Mouse (Mus musculus) kidney, embryonic 15.5 days (tissue): ENCODE measurements around the gene Fermt3. TPM values are rescaled to one million over a fixed set of nuclear protein-coding genes. Genes with fewer than 3 reads are reported as not detected.

Experiments used
- ATAC-seq: fragments of 200-750 bp; cut with Nextera tagmentation; replicated peaks from 2 replicates; pipeline ENCODE4 v1.8.0; 2017; ENCODE audit warnings: moderate TSS enrichment; ENCODE audit not compliant: low FRiP score
- H3K27ac ChIP-seq: fragments of 300-500 bp; sonication (generic); 2 replicates; pipeline ENCODE4 v1.5.1; 2015; ENCODE audit warnings: mild to moderate bottlenecking, inconsistent platforms
- H3K27me3 ChIP-seq: fragments of 300-500 bp; sonication (generic); 2 replicates; pipeline ENCODE4 v1.6.1; 2015; ENCODE audit warnings: inconsistent platforms
- H3K36me3 ChIP-seq: fragments of 300-500 bp; sonication (generic); 2 replicates; pipeline ENCODE4 v1.6.1; 2015; ENCODE audit warnings: inconsistent platforms
- H3K4me1 ChIP-seq: fragments of 300-500 bp; sonication (generic); 2 replicates; pipeline ENCODE4 v1.6.1; 2015; ENCODE audit warnings: inconsistent platforms
- H3K4me2 ChIP-seq: fragments of 300-500 bp; sonication (generic); 2 replicates; pipeline ENCODE4 v1.6.1; 2015; ENCODE audit warnings: moderate library complexity, mild to moderate bottlenecking, inconsistent platforms
- H3K4me3 ChIP-seq: fragments of 300-500 bp; sonication (generic); replicated peaks from 2 replicates; pipeline ENCODE4 v1.5.1; 2015; ENCODE audit warnings: mild to moderate bottlenecking, inconsistent platforms
- H3K9ac ChIP-seq: fragments of 300-500 bp; sonication (generic); 2 replicates; pipeline ENCODE4 v1.6.1; 2015; ENCODE audit warnings: mild to moderate bottlenecking, inconsistent platforms
- H3K9me3 ChIP-seq: fragments of 300-500 bp; sonication (generic); replicated peaks from 2 replicates; pipeline ENCODE4 v1.6.1; 2016; ENCODE audit warnings: inconsistent platforms
- WGBS: fragments of 180-500 bp; shearing (Covaris S2); methylation state at CpG from one replicate; pipeline ENCODE4 v1.1.7; 2015; ENCODE audit warnings: mixed read lengths; 5-methylcytosine and 5-hydroxymethylcytosine counted together
- polyA plus RNA-seq: library from polyadenylated mRNA; unstranded; fragments of >200 nt; fragmentation: Nextera tagmentation; extraction: Ambion mirVana; gene quantifications from 2 replicates; pipeline ENCODE4 v1.2.1, GENCODE M21; 2015

The Fermt3 gene
- polyA plus RNA-seq, 1 experiment from 2014 or later = 8.3 TPM

DNA sequence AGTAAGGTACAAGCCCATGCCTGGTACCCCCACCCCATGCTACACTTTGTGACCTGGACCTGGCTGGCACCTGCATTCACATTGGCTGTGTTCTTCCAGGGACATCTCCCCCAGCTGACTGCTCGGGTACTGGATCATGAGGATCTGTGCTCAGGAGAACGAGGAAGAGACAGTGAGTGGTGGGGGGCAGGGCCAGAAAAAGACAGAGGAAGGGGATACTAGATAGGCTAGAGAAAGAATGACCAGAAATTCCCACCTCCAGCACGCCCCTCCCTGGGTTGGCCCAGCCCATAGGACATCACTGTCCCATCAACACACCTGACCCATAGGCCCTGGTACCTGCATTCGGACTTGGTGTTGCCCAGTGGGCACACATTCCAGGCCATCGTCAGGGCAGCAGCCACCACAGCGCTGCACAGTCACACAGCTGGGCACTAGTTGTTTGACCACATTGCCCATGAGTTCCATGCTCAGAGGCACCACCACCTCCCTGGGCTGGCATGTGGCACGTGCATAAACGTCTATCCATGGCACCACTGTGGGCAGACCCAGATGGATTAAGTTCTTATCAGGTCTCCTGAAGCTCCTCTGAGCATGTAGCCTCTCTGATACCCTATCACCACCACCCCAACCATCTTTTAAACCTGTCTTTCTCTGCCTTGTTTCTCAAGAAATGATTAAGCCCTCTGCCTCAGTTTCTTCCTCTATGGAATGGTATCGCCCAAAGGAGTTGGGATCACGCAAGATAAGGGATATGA lies 33.1 kb downstream of the Fermt3 start:
- H3K9ac ChIP-seq = peak overlapping the region; percentile 91
- peak overlapping the region; percentile 90; the same call in 1 of the 2 replicates for H3K27ac ChIP-seq
- WGBS = 77% methylated on average over 10 of the region's 10 CpGs
- no peaks in the 10 kb centered on the region for H3K27me3 ChIP-seq
- no peak for ATAC-seq
- peaks cover 39% of the 10 kb centered on the region for H3K36me3 ChIP-seq
- peaks cover 29% of the 10 kb centered on the region for H3K4me1 ChIP-seq
- no peaks in the 10 kb centered on the region for H3K9me3 ChIP-seq
- peak overlapping the region; percentile 92 for H3K4me2 ChIP-seq
- peak overlapping the region; percentile 82 for H3K4me3 ChIP-seq

- H3K27ac ChIP-seq = no peak overlapping the region
- peaks cover 33% of the 10 kb centered on the region for H3K4me1 ChIP-seq
- no peaks in the 10 kb centered on the region for H3K9me3 ChIP-seq
- 84% methylated on average over 19 of the region's 19 CpGs for WGBS
- no peaks in the 10 kb centered on the region for H3K27me3 ChIP-seq
- peaks cover 39% of the 10 kb centered on the region for H3K36me3 ChIP-seq
- no peak overlapping the region for H3K9ac ChIP-seq
- no peak overlapping the region for H3K4me2 ChIP-seq
- H3K4me3 ChIP-seq = no peak overlapping the region
- no peak for ATAC-seq
These were observed 34.0 kb downstream of the Fermt3 start for GRCm38 (mm10) chr19:6985300-6985699.

DNA sequence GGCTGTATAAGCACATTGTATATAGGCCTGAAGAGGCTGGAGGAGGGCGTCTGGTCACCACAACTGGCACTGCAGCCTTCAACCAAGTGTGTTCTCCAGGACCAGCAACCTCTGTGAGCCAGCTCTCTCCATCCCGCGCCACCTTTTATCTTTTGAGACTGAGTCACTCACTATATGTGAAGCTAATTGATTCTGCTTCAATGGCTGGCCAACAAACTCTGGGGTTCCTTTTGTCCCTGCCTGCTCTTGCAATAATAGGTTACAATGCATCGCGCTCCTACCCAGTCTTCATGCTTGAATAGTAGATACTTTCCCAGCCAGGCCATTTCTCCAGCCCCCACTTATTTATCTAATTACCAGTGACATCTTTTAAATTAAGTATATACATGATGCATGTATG lies 35.6 kb downstream of the Fermt3 start:
- Histone ChIP-seq H3K4me1 (peaks cover 39% of the 10 kb centered on the region), H3K4me3 (no peak overlapping the region), H3K9me3 (no peaks in the 10 kb centered on the region), H3K27me3 (no peaks in the 10 kb centered on the region), H3K36me3 (peaks cover 38% of the 10 kb centered on the region), H3K27ac (no peak overlapping the region), H3K9ac (no peak overlapping the region), H3K4me2 (no peak overlapping the region)
- no peak for ATAC-seq
- WGBS = 96% methylated on average over 5 of the region's 5 CpGs

DNA sequence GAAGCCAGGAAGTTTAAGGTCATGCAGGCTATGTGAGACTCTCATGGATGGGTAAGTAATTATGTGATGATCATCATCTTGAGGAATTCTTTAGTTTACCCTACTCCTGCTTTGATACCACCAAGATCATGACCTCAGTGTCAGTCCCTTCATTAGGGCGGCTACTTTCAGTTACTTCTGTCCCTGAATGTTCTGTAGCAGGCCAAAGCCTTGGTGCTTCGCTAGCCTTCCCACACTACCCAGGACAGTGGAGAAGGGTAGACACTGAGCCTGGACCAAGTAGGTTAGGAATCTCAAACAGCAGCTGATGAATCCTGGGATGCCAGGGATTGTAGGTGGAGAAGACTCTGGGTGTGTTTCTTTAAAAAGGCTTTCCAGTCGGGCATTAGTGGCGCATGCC lies 37.8 kb downstream of the Fermt3 start:
- peaks cover 47% of the 10 kb centered on the region for H3K4me1 ChIP-seq
- H3K9ac ChIP-seq = no peak overlapping the region
- 91% methylated on average over 4 of the region's 4 CpGs for WGBS
- H3K4me2 ChIP-seq = peak overlapping the region; percentile 84
- H3K27ac ChIP-seq = 0 out of 2 replicates have a peak overlapping the region, but pooled peaks have one; percentile 97
- no peak for ATAC-seq
- peaks cover 54% of the 10 kb centered on the region for H3K36me3 ChIP-seq
- H3K9me3 ChIP-seq = no peaks in the 10 kb centered on the region
- peak overlapping the region; percentile 83 for H3K4me3 ChIP-seq
- H3K27me3 ChIP-seq = no peaks in the 10 kb centered on the region

DNA sequence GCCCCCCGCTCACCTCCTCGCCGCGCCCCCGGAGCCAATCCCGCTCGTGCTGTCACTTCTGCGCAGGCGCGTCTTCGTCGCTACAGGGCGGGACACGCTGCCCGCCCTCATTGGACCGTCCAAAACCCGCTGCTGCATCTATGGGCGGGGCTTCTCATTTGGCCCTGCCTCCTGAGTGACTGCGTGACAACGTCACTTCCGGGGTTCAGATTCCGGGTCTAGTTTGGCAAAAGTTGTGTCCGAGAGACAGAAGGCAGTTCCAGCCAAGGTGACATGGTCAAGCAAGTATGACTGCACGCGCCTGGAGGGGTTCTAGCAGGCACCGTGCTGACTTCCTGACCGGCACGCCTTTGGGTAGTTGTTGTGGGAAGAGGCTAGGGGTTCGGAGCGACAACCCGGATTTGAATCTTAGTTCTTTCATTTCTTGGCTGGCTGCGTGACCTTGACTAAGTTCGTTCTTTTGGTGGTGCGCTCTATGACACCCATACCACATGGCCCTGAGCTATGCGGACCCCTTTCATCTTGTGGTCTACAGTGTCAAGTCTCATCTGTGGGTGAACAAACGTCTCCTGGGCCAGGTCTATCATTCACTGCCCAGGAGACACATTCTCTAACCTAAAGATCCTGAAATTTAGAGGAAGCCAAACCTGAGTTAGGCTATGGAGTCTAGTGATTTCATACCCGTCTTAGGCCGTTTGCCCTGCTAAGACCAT lies 38.7 kb downstream of the Fermt3 start, which contains the start of gene Fkbp2:
TSS of gene Fkbp2 (minus strand) at position 121 of the 713 bp plus-strand sequence.
- Histone ChIP-seq H3K4me2 (peak within 1 kb of the TSS; percentile 84), H3K27ac (peak within 1 kb of the TSS; percentile 97), H3K4me1 (peaks cover 46% of the 10 kb centered on the region), H3K27me3 (no peaks in the 10 kb centered on the region), H3K36me3 (peaks cover 53% of the 10 kb centered on the region), H3K9ac (peak within 1 kb of the TSS; percentile 95), H3K9me3 (no peaks in the 10 kb centered on the region), H3K4me3 (peak within 1 kb of the TSS; percentile 83)
- under 1% methylated on average over 38 of the region's 38 CpGs for WGBS
- ATAC-seq = peak; percentile 90

- no peaks in the 10 kb centered on the region for H3K9me3 ChIP-seq
- no peaks in the 10 kb centered on the region for H3K27me3 ChIP-seq
- peak overlapping the region; percentile 84 for H3K4me2 ChIP-seq
- WGBS = under 1% methylated on average over 59 of the region's 59 CpGs
- H3K36me3 ChIP-seq = peaks cover 45% of the 10 kb centered on the region
- H3K4me3 ChIP-seq = peak overlapping the region; percentile 83
- peak overlapping the region; percentile 97 for H3K27ac ChIP-seq
- peak overlapping the region; percentile 95 for H3K9ac ChIP-seq
- peaks cover 46% of the 10 kb centered on the region for H3K4me1 ChIP-seq
- peak; percentile 93 for ATAC-seq
These were observed 39.5 kb downstream of the Fermt3 start for GRCm38 (mm10) chr19:6979486-6980380.

DNA sequence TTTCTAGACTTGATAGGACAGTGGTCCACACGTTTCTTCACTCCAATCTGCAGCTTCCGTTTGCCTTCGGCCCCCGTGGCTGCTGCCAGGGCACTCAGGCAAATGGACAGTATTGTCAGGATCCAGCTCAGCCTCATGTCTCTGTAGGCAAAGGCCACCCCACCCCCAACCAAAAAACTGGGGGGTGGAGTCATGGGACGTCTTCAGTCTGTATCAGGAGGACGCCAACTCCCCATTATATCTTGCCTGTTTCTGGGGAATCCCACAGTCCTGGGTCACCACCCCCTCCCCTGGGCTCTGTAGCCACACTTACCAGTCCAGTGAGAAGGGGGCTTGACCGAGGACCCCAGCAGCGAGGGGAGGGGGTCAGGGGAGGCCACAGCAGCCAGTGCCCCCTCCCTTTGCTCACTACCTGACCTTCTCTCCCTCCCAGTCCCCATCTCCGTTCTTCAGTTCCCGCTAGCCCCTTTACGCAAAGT lies 40.2 kb downstream of the Fermt3 start:
- 11% methylated on average over 11 of the region's 11 CpGs for WGBS
- Histone ChIP-seq H3K27me3 (no peaks in the 10 kb centered on the region), H3K4me3 (peak overlapping the region; percentile 83)

GRCm38 (mm10) chr19:6978639-6978974 lies 40.7 kb downstream of the Fermt3 start:
- Histone ChIP-seq H3K4me2 (peak overlapping the region; percentile 84), H3K4me3 (peak overlapping the region; percentile 83), H3K27me3 (no peaks in the 10 kb centered on the region), H3K4me1 (peaks cover 52% of the 10 kb centered on the region), H3K9me3 (no peaks in the 10 kb centered on the region), H3K27ac (peak overlapping the region; percentile 97), H3K9ac (peak overlapping the region; percentile 61), H3K36me3 (peaks cover 37% of the 10 kb centered on the region)
- 33% methylated on average over 3 of the region's 3 CpGs for WGBS
- ATAC-seq = no peak

More for the DNA sequence above, 40.2 kb downstream of the Fermt3 start:
- H3K4me1 ChIP-seq = peaks cover 47% of the 10 kb centered on the region
- H3K9me3 ChIP-seq = no peaks in the 10 kb centered on the region
- no peak for ATAC-seq
- peak overlapping the region; percentile 97 for H3K27ac ChIP-seq
- H3K9ac ChIP-seq = peak overlapping the region; percentile 61
- H3K36me3 ChIP-seq = peaks cover 42% of the 10 kb centered on the region
- H3K4me2 ChIP-seq = peak overlapping the region; percentile 84

DNA sequence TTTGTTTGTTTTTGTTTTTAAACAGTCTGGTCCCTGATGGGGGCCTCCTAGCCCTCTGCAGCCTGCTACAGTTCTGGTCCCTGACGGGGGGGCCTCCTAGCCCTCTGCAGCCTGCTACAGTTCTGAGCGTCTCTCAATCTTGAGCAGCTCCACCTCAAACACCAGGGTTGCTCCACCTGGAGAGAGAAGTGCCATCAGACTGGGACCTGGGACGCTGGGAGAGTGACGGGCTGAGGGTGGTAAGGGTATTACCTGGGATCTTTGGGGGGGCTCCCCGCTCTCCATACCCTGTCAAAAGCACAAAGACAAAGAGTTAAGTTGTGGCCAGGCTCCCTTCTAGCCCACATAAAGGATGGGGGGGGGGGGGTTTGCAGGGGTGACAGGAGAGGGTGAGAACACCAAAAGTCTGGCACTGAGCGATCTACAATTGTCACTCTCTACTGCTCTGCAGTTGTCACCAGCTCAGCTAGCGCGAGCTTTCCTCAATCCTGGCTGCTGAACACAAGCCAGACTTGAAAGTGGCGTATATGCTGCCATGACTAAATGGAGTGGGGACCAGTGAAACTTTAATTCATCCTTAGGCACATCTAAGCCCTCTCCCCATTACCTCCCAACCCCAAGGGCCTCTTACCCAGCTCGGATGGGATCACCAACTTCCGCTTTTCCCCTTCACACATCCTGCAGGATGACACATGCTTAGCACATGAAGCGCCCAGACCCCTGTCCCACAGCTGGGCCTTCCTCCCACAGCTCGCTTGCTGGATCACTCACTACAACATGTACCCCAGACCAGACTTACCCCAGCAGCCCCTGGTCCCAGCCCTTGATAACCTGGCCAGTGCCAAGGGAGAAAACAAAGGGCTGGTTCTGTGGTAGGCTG lies 41.3 kb downstream of the Fermt3 start:
- 84% methylated on average over 13 of the region's 13 CpGs for WGBS
- no peaks in the 10 kb centered on the region for H3K27me3 ChIP-seq
- peaks cover 52% of the 10 kb centered on the region for H3K4me1 ChIP-seq

DNA sequence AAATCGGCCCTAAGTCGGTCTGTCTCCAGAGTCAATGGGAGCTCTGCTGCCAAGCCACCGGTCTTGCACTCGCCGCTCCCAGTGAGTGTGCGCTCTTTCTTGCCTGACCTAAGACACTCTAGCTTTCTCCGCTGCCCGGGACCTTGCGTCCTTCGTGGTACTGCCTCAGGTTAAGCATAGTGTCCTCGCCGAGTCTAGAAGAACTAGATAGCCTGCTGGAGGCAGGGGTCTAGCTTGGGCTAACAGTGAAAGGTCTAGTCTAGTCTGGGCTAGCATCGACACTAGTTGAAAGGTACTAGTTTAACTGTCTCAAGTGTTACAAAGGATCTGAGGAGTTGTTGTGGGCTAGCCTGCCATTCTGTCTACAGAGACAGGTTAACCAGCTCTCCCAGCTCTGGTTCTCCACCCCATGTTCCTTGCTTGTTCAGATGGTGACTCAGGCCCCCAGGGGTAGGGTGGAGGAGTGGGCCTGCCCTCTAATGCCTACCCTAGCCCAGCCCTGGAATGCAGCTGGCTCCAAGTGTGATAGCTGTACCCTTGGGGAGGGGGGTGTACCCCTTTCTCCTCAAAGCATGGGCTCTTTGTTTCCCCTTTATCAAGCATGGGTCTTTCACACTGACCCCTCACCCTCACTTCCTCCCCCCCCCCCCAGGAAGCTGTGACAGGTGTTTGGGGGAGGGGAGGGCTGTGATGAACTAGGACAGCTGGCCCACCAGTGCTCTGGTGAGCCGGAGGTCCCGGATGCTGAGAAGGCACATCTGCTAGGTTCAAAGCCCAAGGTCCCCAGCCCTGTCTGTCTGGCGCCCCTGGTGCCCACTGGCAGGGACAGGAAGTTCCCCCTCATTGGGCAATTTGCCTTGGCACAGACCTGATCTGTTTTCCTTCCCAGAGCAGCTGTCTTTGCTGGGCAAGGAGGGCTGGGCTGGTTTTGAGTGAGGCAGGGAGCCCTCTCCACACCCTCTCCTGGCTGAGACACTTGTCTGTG lies 43.4 kb downstream of the Fermt3 start, which contains the start of gene Plcb3:
TSS of gene Plcb3 (minus strand) at position 934 of the 985 bp plus-strand sequence.
- Histone ChIP-seq H3K4me3 (peak within 1 kb of the TSS; percentile 62), H3K4me2 (peak within 1 kb of the TSS; percentile 84), H3K27ac (peak within 1 kb of the TSS; percentile 94), H3K4me1 (peaks cover 60% of the 10 kb centered on the region), H3K9ac (peak within 1 kb of the TSS; percentile 66), H3K9me3 (no peaks in the 10 kb centered on the region), H3K27me3 (no peaks in the 10 kb centered on the region), H3K36me3 (peaks cover 19% of the 10 kb centered on the region)
- ATAC-seq = no peak
- WGBS = 0% methylated on average over 16 of the region's 16 CpGs

More for the DNA sequence above, 41.3 kb downstream of the Fermt3 start:
- peak overlapping the region; percentile 97 for H3K27ac ChIP-seq
- no peaks in the 10 kb centered on the region for H3K9me3 ChIP-seq
- H3K9ac ChIP-seq = peak overlapping the region; percentile 61
- peak overlapping the region; percentile 83 for H3K4me3 ChIP-seq
- H3K36me3 ChIP-seq = peaks cover 33% of the 10 kb centered on the region
- peak overlapping the region; percentile 84 for H3K4me2 ChIP-seq
- no peak for ATAC-seq
